Mouse (Mus musculus): Measurements from ENCODE around the gene Faiml. TPM values are rescaled to one million over a fixed set of nuclear protein-coding genes. Genes with fewer than 3 reads are reported as not detected.

The Faiml gene
- polyA plus RNA-seq, 1 experiment from 2014 or later: not detected

- 9% methylated on average over 17 of the region's 17 CpGs for WGBS
- DNase-seq (ENCODE audit: low spot score) (no peak), ATAC-seq (peak; percentile 68; the same call in 1 of the 2 replicates)
- Histone ChIP-seq H3K9me3 (replicated peaks; ENCODE audit: control insufficient read depth, low read length) (no peaks in the 10 kb centered on the region), H3K4me2 (ENCODE audit: low read length) (peak overlapping the region; percentile 60), H3K4me3 (ENCODE audit: low read depth, low read length) (peak overlapping the region; percentile 77), H3K27ac (ENCODE audit: low read depth, low read length) (no peak overlapping the region), H3K36me3 (ENCODE audit: control insufficient read depth, insufficient read depth, low read length) (peaks cover 13% of the 10 kb centered on the region; the same call in 1 of the 2 replicates), H3K9ac (ENCODE audit: low read length) (peak overlapping the region; percentile 45), H3K27me3 (replicated peaks; ENCODE audit: control insufficient read depth, insufficient read depth, low read length) (no peaks in the 10 kb centered on the region), H3K4me1 (ENCODE audit: control insufficient read depth, insufficient read depth, low read length) (no peaks in the 10 kb centered on the region; the same call in 1 of the 2 replicates)
Observed at GRCm38 (mm10) chr9:99242533-99243189, 5.6 kb upstream of the Faiml start.

- WGBS: 2% methylated on average over 7 of the region's 7 CpGs
Observed at GRCm38 (mm10) chr9:99242035-99242434, 5.0 kb upstream of the Faiml start.

GRCm38 (mm10) chr9:99240571-99240970 is 3.5 kb upstream of the Faiml start:
- ATAC-seq (no peak), DNase-seq (ENCODE audit: low spot score) (no peak)
- no peaks in the 10 kb centered on the region for H3K36me3 ChIP-seq (ENCODE audit: control insufficient read depth, insufficient read depth, low read length)
- H3K4me3 ChIP-seq (ENCODE audit: low read depth, low read length): no peak overlapping the region
- H3K9ac ChIP-seq (ENCODE audit: low read length): no peak overlapping the region
- H3K27ac ChIP-seq (ENCODE audit: low read depth, low read length): no peak overlapping the region
- H3K9me3 ChIP-seq (replicated peaks; ENCODE audit: control insufficient read depth, low read length): no peaks in the 10 kb centered on the region
- H3K4me2 ChIP-seq (ENCODE audit: low read length): no peak overlapping the region
- 84% methylated on average over 5 of the region's 5 CpGs for WGBS
- H3K4me1 ChIP-seq (ENCODE audit: control insufficient read depth, insufficient read depth, low read length): no peaks in the 10 kb centered on the region
- H3K27me3 ChIP-seq (replicated peaks; ENCODE audit: control insufficient read depth, insufficient read depth, low read length): no peaks in the 10 kb centered on the region

More at GRCm38 (mm10) chr9:99242035-99242434, 5.0 kb upstream of the Faiml start:
- H3K27me3 ChIP-seq (replicated peaks; ENCODE audit: control insufficient read depth, insufficient read depth, low read length): no peaks in the 10 kb centered on the region
- no peak overlapping the region for H3K4me2 ChIP-seq (ENCODE audit: low read length)
- 0 out of 2 replicates have a peak, but pooled peaks have one; percentile 3 for ATAC-seq
- no peak overlapping the region for H3K27ac ChIP-seq (ENCODE audit: low read depth, low read length)
- H3K4me1 ChIP-seq (ENCODE audit: control insufficient read depth, insufficient read depth, low read length): no peaks in the 10 kb centered on the region; the same call in 1 of the 2 replicates
- peaks cover 7% of the 10 kb centered on the region; the same call in 1 of the 2 replicates for H3K36me3 ChIP-seq (ENCODE audit: control insufficient read depth, insufficient read depth, low read length)
- no peak overlapping the region for H3K4me3 ChIP-seq (ENCODE audit: low read depth, low read length)
- peak; percentile 86 for DNase-seq (ENCODE audit: low spot score)
- no peaks in the 10 kb centered on the region for H3K9me3 ChIP-seq (replicated peaks; ENCODE audit: control insufficient read depth, low read length)
- H3K9ac ChIP-seq (ENCODE audit: low read length): no peak overlapping the region

GRCm38 (mm10) chr9:99239256-99239655 is 2.2 kb upstream of the Faiml start:
- Histone ChIP-seq H3K27me3 (replicated peaks; ENCODE audit: control insufficient read depth, insufficient read depth, low read length) (no peaks in the 10 kb centered on the region), H3K4me1 (ENCODE audit: control insufficient read depth, insufficient read depth, low read length) (no peaks in the 10 kb centered on the region), H3K4me3 (ENCODE audit: low read depth, low read length) (no peak overlapping the region), H3K27ac (ENCODE audit: low read depth, low read length) (no peak overlapping the region), H3K9ac (ENCODE audit: low read length) (no peak overlapping the region), H3K4me2 (ENCODE audit: low read length) (no peak overlapping the region), H3K36me3 (ENCODE audit: control insufficient read depth, insufficient read depth, low read length) (no peaks in the 10 kb centered on the region), H3K9me3 (replicated peaks; ENCODE audit: control insufficient read depth, low read length) (no peaks in the 10 kb centered on the region)
- no peak for ATAC-seq
- WGBS: 80% methylated on average over 1 of the region's 1 CpGs
- no peak for DNase-seq (ENCODE audit: low spot score)

- Histone ChIP-seq H3K4me3 (ENCODE audit: low read depth, low read length) (no peak overlapping the region), H3K4me2 (ENCODE audit: low read length) (no peak overlapping the region), H3K9ac (ENCODE audit: low read length) (no peak overlapping the region), H3K4me1 (ENCODE audit: control insufficient read depth, insufficient read depth, low read length) (no peaks in the 10 kb centered on the region), H3K36me3 (ENCODE audit: control insufficient read depth, insufficient read depth, low read length) (no peaks in the 10 kb centered on the region), H3K27me3 (replicated peaks; ENCODE audit: control insufficient read depth, insufficient read depth, low read length) (no peaks in the 10 kb centered on the region), H3K9me3 (replicated peaks; ENCODE audit: control insufficient read depth, low read length) (no peaks in the 10 kb centered on the region), H3K27ac (ENCODE audit: low read depth, low read length) (no peak overlapping the region)
- DNase-seq (ENCODE audit: low spot score) (no peak), ATAC-seq (no peak)
- WGBS: 83% methylated on average over 10 of the region's 10 CpGs
Observed at GRCm38 (mm10) chr9:99238276-99238675, 1.2 kb upstream of the Faiml start.

- ATAC-seq (no peak), DNase-seq (ENCODE audit: low spot score) (no peak)
- Histone ChIP-seq H3K36me3 (ENCODE audit: control insufficient read depth, insufficient read depth, low read length) (no peaks in the 10 kb centered on the region), H3K4me2 (ENCODE audit: low read length) (no peak overlapping the region), H3K4me1 (ENCODE audit: control insufficient read depth, insufficient read depth, low read length) (no peaks in the 10 kb centered on the region), H3K27me3 (replicated peaks; ENCODE audit: control insufficient read depth, insufficient read depth, low read length) (no peaks in the 10 kb centered on the region), H3K4me3 (ENCODE audit: low read depth, low read length) (no peak overlapping the region), H3K27ac (ENCODE audit: low read depth, low read length) (no peak overlapping the region), H3K9ac (ENCODE audit: low read length) (no peak overlapping the region), H3K9me3 (replicated peaks; ENCODE audit: control insufficient read depth, low read length) (no peaks in the 10 kb centered on the region)
- WGBS: 86% methylated on average over 14 of the region's 14 CpGs
Observed at GRCm38 (mm10) chr9:99229450-99229849, 7.6 kb downstream of the Faiml start.

GRCm38 (mm10) chr9:99224583-99224982 is 12.5 kb downstream of the Faiml start:
- ATAC-seq (no peak), DNase-seq (ENCODE audit: low spot score) (no peak)
- H3K4me2 ChIP-seq (ENCODE audit: low read length): no peak overlapping the region
- no peak overlapping the region for H3K27ac ChIP-seq (ENCODE audit: low read depth, low read length)
- no peak overlapping the region for H3K9ac ChIP-seq (ENCODE audit: low read length)
- no peaks in the 10 kb centered on the region for H3K36me3 ChIP-seq (ENCODE audit: control insufficient read depth, insufficient read depth, low read length)
- H3K4me1 ChIP-seq (ENCODE audit: control insufficient read depth, insufficient read depth, low read length): no peaks in the 10 kb centered on the region
- no peaks in the 10 kb centered on the region for H3K27me3 ChIP-seq (replicated peaks; ENCODE audit: control insufficient read depth, insufficient read depth, low read length)
- no peak overlapping the region for H3K4me3 ChIP-seq (ENCODE audit: low read depth, low read length)
- WGBS: 45% methylated on average over 3 of the region's 3 CpGs
- H3K9me3 ChIP-seq (replicated peaks; ENCODE audit: control insufficient read depth, low read length): no peaks in the 10 kb centered on the region

GRCm38 (mm10) chr9:99221636-99222035 is 15.4 kb downstream of the Faiml start:
- no peak overlapping the region for H3K4me3 ChIP-seq (ENCODE audit: low read depth, low read length)
- 90% methylated on average over 4 of the region's 4 CpGs for WGBS
- DNase-seq (ENCODE audit: low spot score): no peak

GRCm38 (mm10) chr9:99217999-99218719 is 18.9 kb downstream of the Faiml start:
- no peaks in the 10 kb centered on the region for H3K4me1 ChIP-seq (ENCODE audit: control insufficient read depth, insufficient read depth, low read length)
- no peak overlapping the region for H3K4me2 ChIP-seq (ENCODE audit: low read length)
- WGBS: 28% methylated on average over 6 of the region's 6 CpGs
- no peaks in the 10 kb centered on the region for H3K27me3 ChIP-seq (replicated peaks; ENCODE audit: control insufficient read depth, insufficient read depth, low read length)
- ATAC-seq: no peak
- no peak overlapping the region for H3K9ac ChIP-seq (ENCODE audit: low read length)
- H3K27ac ChIP-seq (ENCODE audit: low read depth, low read length): no peak overlapping the region
- no peak overlapping the region for H3K4me3 ChIP-seq (ENCODE audit: low read depth, low read length)
- H3K36me3 ChIP-seq (ENCODE audit: control insufficient read depth, insufficient read depth, low read length): no peaks in the 10 kb centered on the region
- no peaks in the 10 kb centered on the region for H3K9me3 ChIP-seq (replicated peaks; ENCODE audit: control insufficient read depth, low read length)
- DNase-seq (ENCODE audit: low spot score): peak; percentile 8

More at GRCm38 (mm10) chr9:99221636-99222035, 15.4 kb downstream of the Faiml start:
- no peak overlapping the region for H3K4me2 ChIP-seq (ENCODE audit: low read length)
- H3K27me3 ChIP-seq (replicated peaks; ENCODE audit: control insufficient read depth, insufficient read depth, low read length): no peaks in the 10 kb centered on the region
- H3K27ac ChIP-seq (ENCODE audit: low read depth, low read length): no peak overlapping the region
- H3K36me3 ChIP-seq (ENCODE audit: control insufficient read depth, insufficient read depth, low read length): no peaks in the 10 kb centered on the region
- H3K4me1 ChIP-seq (ENCODE audit: control insufficient read depth, insufficient read depth, low read length): no peaks in the 10 kb centered on the region
- H3K9ac ChIP-seq (ENCODE audit: low read length): no peak overlapping the region
- H3K9me3 ChIP-seq (replicated peaks; ENCODE audit: control insufficient read depth, low read length): no peaks in the 10 kb centered on the region
- no peak for ATAC-seq

Measured in forebrain, embryonic 14.5 days (tissue).